Mouse (Mus musculus) hindbrain, postnatal 0 days (tissue): ENCODE results near the gene Slc24a3. TPM values are rescaled to one million over a fixed set of nuclear protein-coding genes. Genes with fewer than 3 reads are reported as not detected.

Experiments used
- ATAC-seq: fragments of 200-750 bp; cut with Nextera tagmentation; 2 replicates; pipeline ENCODE4 v1.8.0; 2017; ENCODE audit warnings: mild to moderate bottlenecking, moderate TSS enrichment, moderate library complexity
- DNase-seq: peaks from one replicate; pipeline ENCODE4 v3.0.0-alpha.2; 2015; ENCODE audit warnings: low spot score
- H3K27ac ChIP-seq: fragments of 300-500 bp; sonication (generic); 2 replicates; pipeline ENCODE4 v1.5.1; 2014; ENCODE audit warnings: mild to moderate bottlenecking
- H3K27me3 ChIP-seq: fragments of 300-500 bp; sonication (generic); 2 replicates; pipeline ENCODE4 v1.6.1; 2014; ENCODE audit warnings: low read length, mixed read lengths; ENCODE audit not compliant: insufficient read depth
- H3K36me3 ChIP-seq: fragments of 300-500 bp; sonication (generic); 2 replicates; pipeline ENCODE4 v1.6.1; 2014; ENCODE audit warnings: low read length, mixed read lengths; ENCODE audit not compliant: insufficient read depth
- H3K4me1 ChIP-seq: fragments of 300-500 bp; sonication (generic); 2 replicates; pipeline ENCODE4 v1.6.1; 2014; ENCODE audit warnings: antibody characterized with exemption, low read length, mixed read lengths; ENCODE audit not compliant: insufficient read depth
- H3K4me2 ChIP-seq: fragments of 300-500 bp; sonication (generic); 2 replicates; pipeline ENCODE4 v1.6.1; 2014; ENCODE audit warnings: low read depth, mild to moderate bottlenecking, low read length, moderate library complexity, mixed read lengths
- H3K4me3 ChIP-seq: fragments of 300-500 bp; sonication (generic); 2 replicates; pipeline ENCODE4 v1.5.1; 2014; ENCODE audit warnings: low read length
- H3K9ac ChIP-seq: fragments of 300-500 bp; sonication (generic); replicated peaks from 2 replicates; pipeline ENCODE4 v1.6.1; 2014; ENCODE audit warnings: mild to moderate bottlenecking, low read length, moderate library complexity, mixed read lengths
- H3K9me3 ChIP-seq: fragments of 300-500 bp; sonication (generic); 2 replicates; pipeline ENCODE4 v1.6.1; 2016; ENCODE audit warnings: low read length, mixed read lengths
- CTCF ChIP-seq: IDR thresholded peaks from 2 replicates; pipeline ENCODE4 v1.5.1; 2016; ENCODE audit warnings: antibody characterized with exemption, control low read depth, low read depth
- WGBS: fragments of 180-500 bp; shearing (Covaris S2); extraction: QIAGEN DNeasy Blood & Tissue Kit; methylation state at CpG from one replicate; pipeline ENCODE4 v1.1.7; 2014; 5-methylcytosine and 5-hydroxymethylcytosine counted together
- polyA plus RNA-seq: library from polyadenylated mRNA; unstranded; fragments of >200 nt; fragmentation: Nextera tagmentation; extraction: Ambion mirVana; gene quantifications from 2 replicates; pipeline ENCODE4 v1.2.1, GENCODE M21; 2015
- total RNA-seq: library from RNA; depleted of rRNA; stranded (reverse); fragments of >200 nt; gene quantifications from 2 replicates; pipeline ENCODE4 v1.2.3, GENCODE M21; 2014

The Slc24a3 gene
- total and polyA plus RNA-seq, 2 experiments from 2014 or later = 28.5 to 63.3 TPM

GRCm38 (mm10) chr2:145396579-145396978 lies 229.0 kb downstream of the Slc24a3 start:
- ATAC-seq (peak; percentile 63), DNase-seq (peak; percentile 55)
- no peak overlapping the region; the same call in 1 of the 2 replicates for H3K27ac ChIP-seq
- H3K9me3 ChIP-seq = no peaks in the 10 kb centered on the region
- no peak overlapping the region for H3K4me3 ChIP-seq
- no peak overlapping the region for H3K4me2 ChIP-seq
- no peaks in the 10 kb centered on the region for H3K36me3 ChIP-seq
- H3K9ac ChIP-seq = no peak overlapping the region
- no peaks in the 10 kb centered on the region for H3K27me3 ChIP-seq
- no peaks in the 10 kb centered on the region for H3K4me1 ChIP-seq
- TF ChIP-seq CTCF = no peak
- 41% methylated on average over 7 of the region's 7 CpGs for WGBS

- no peak overlapping the region for H3K27ac ChIP-seq
- no peak for DNase-seq
Measured at GRCm38 (mm10) chr2:145397456-145398206, 230.1 kb downstream of the Slc24a3 start.

GRCm38 (mm10) chr2:145401240-145401805 lies 233.8 kb downstream of the Slc24a3 start:
- no peak overlapping the region for H3K9ac ChIP-seq
- no peak for TF ChIP-seq CTCF
- no peak for ATAC-seq
- no peaks in the 10 kb centered on the region for H3K36me3 ChIP-seq
- no peaks in the 10 kb centered on the region for H3K9me3 ChIP-seq
- H3K27me3 ChIP-seq = no peaks in the 10 kb centered on the region
- no peak overlapping the region for H3K4me3 ChIP-seq
- DNase-seq = peak; percentile 28
- H3K27ac ChIP-seq = no peak overlapping the region
- no peak overlapping the region for H3K4me2 ChIP-seq
- peaks cover 11% of the 10 kb centered on the region for H3K4me1 ChIP-seq
- 42% methylated on average over 6 of the region's 6 CpGs for WGBS

More at GRCm38 (mm10) chr2:145397456-145398206, 230.1 kb downstream of the Slc24a3 start:
- H3K4me2 ChIP-seq = no peak overlapping the region
- no peaks in the 10 kb centered on the region for H3K27me3 ChIP-seq
- no peak for ATAC-seq
- H3K9ac ChIP-seq = no peak overlapping the region
- no peak for TF ChIP-seq CTCF
- 54% methylated on average over 10 of the region's 10 CpGs for WGBS
- no peak overlapping the region for H3K4me3 ChIP-seq
- no peaks in the 10 kb centered on the region for H3K9me3 ChIP-seq
- no peaks in the 10 kb centered on the region for H3K36me3 ChIP-seq
- H3K4me1 ChIP-seq = no peaks in the 10 kb centered on the region

- H3K9me3 ChIP-seq = no peaks in the 10 kb centered on the region
Measured at GRCm38 (mm10) chr2:145401996-145402395, 234.4 kb downstream of the Slc24a3 start.

GRCm38 (mm10) chr2:145404818-145405531 lies 237.4 kb downstream of the Slc24a3 start:
- no peak for DNase-seq
- 27% methylated on average over 11 of the region's 11 CpGs for WGBS

More at GRCm38 (mm10) chr2:145401996-145402395, 234.4 kb downstream of the Slc24a3 start:
- ATAC-seq (no peak), DNase-seq (no peak)
- Histone ChIP-seq H3K36me3 (no peaks in the 10 kb centered on the region), H3K27me3 (no peaks in the 10 kb centered on the region), H3K9ac (no peak overlapping the region), H3K4me1 (peaks cover 11% of the 10 kb centered on the region), H3K4me2 (no peak overlapping the region), H3K4me3 (no peak overlapping the region), H3K27ac (no peak overlapping the region)
- 71% methylated on average over 2 of the region's 2 CpGs for WGBS
- TF ChIP-seq CTCF = no peak

GRCm38 (mm10) chr2:145405746-145406145 lies 238.2 kb downstream of the Slc24a3 start:
- DNase-seq = peak; percentile 17

More at GRCm38 (mm10) chr2:145404818-145405531, 237.4 kb downstream of the Slc24a3 start:
- Histone ChIP-seq H3K4me3 (no peak overlapping the region), H3K36me3 (no peaks in the 10 kb centered on the region), H3K4me2 (no peak overlapping the region), H3K9ac (no peak overlapping the region), H3K9me3 (no peaks in the 10 kb centered on the region), H3K27ac (no peak overlapping the region), H3K27me3 (no peaks in the 10 kb centered on the region), H3K4me1 (peaks cover 11% of the 10 kb centered on the region)
- TF ChIP-seq CTCF = no peak
- ATAC-seq = no peak

More at GRCm38 (mm10) chr2:145405746-145406145, 238.2 kb downstream of the Slc24a3 start:
- Histone ChIP-seq H3K9me3 (no peaks in the 10 kb centered on the region), H3K27ac (no peak overlapping the region), H3K9ac (no peak overlapping the region), H3K4me2 (no peak overlapping the region), H3K27me3 (no peaks in the 10 kb centered on the region), H3K36me3 (no peaks in the 10 kb centered on the region), H3K4me3 (no peak overlapping the region), H3K4me1 (peaks cover 11% of the 10 kb centered on the region)
- no peak for TF ChIP-seq CTCF
- no peak for ATAC-seq
- WGBS = 42% methylated on average over 4 of the region's 4 CpGs
